In genomic region chr10:71381471-71382033, GRCm38 (mm10) we compare ENCODE assay signal across 25 mouse cellular contexts. TPM values are rescaled to one million over a fixed set of nuclear protein-coding genes. Genes with fewer than 3 reads are reported as not detected.
DNase-seq lines count a peak whose midpoint lies in the region; ATAC-seq and TF ChIP-seq lines count a peak whose summit lies in the region.
"Had no signal": no experiment of that assay in that cellular context is flagged by ENCODE, and none has a peak within 500 bp of the region (broad histone marks: within the 10 kb centered on the region; RNA-seq: fewer than 3 reads in every experiment).

No protein-coding gene starts in this region.

- peak; percentile 73 for TF ChIP-seq POLR2A in testis, adult 2 months (IDR thresholded peaks at IDR 0.05; ENCODE audit: control insufficient read depth, low read depth, low read length)

- H3K27ac ChIP-seq in intestine, postnatal 0 days (ENCODE audit: low read depth, low read length): peak overlapping the region; percentile 46; the same call in 1 of the 2 replicates
- H3K27ac ChIP-seq in intestine, embryonic 16.5 days (ENCODE audit: low read length): no peak overlapping the region
- H3K27ac ChIP-seq in testis, adult 2 months (ENCODE audit: control insufficient read depth, insufficient read depth, low read depth, low read length): peak overlapping the region; percentile 84
- no peak overlapping the region for H3K27ac ChIP-seq in midbrain, embryonic 10.5 days (replicated peaks)
- H3K27ac ChIP-seq: embryonic facial prominence, embryonic 15.5 days; heart, embryonic 15.5 days; layer of hippocampus, adult 2 months; limb, embryonic 13.5 days; liver, embryonic 14.5 days; macrophage; neural tube, embryonic 12.5 days had no signal

- H3K4me3 ChIP-seq in intestine, postnatal 0 days (ENCODE audit: low read depth, low read length): no peak overlapping the region
- H3K4me3 ChIP-seq in intestine, embryonic 16.5 days (ENCODE audit: low read length): no peak overlapping the region
- H3K4me3 ChIP-seq in testis, adult 2 months (ENCODE audit: control insufficient read depth, low read depth, low read length): peak overlapping the region; percentile 94
- H3K4me3 ChIP-seq in midbrain, embryonic 10.5 days: no peak overlapping the region
- H3K4me3 ChIP-seq: embryonic facial prominence, embryonic 15.5 days; heart, embryonic 15.5 days; layer of hippocampus, adult 2 months; limb, embryonic 13.5 days; neural tube, embryonic 12.5 days had no signal

- no peaks in the 10 kb centered on the region for H3K9me3 ChIP-seq in intestine, postnatal 0 days (ENCODE audit: control insufficient read depth)
- no peaks in the 10 kb centered on the region for H3K9me3 ChIP-seq in intestine, embryonic 16.5 days (ENCODE audit: control insufficient read depth, low read length)
- H3K9me3 ChIP-seq in midbrain, embryonic 10.5 days (replicated peaks): no peaks in the 10 kb centered on the region
- H3K9me3 ChIP-seq: embryonic facial prominence, embryonic 15.5 days; heart, embryonic 15.5 days; limb, embryonic 13.5 days; neural tube, embryonic 12.5 days had no signal

- peak; percentile 22 for DNase-seq in ES-CJ7 (ENCODE audit: low read depth, low spot score)
- peak; percentile 34 for DNase-seq in kidney, adult 9 months
- no peak for DNase-seq in frontal cortex, postnatal 36 days (ENCODE audit: low spot score in 2 of 2)
- no peak for DNase-seq in urinary bladder, postnatal 14 days (ENCODE audit: low spot score)
- no peak for DNase-seq in midbrain, embryonic 10.5 days (ENCODE audit: low spot score)
- DNase-seq: adrenal gland, postnatal 25 days; cerebellum, adult 11 months; cerebellum, postnatal 14 days; forebrain, postnatal 0 days; gastrocnemius, postnatal 25 days; layer of hippocampus, postnatal 36 days; thymus, adult 18-20 months; thymus, postnatal 4 days had no signal

- no peak overlapping the region for H3K9ac ChIP-seq in intestine, postnatal 0 days (ENCODE audit: low read depth, low read length)
- H3K9ac ChIP-seq in intestine, embryonic 16.5 days (ENCODE audit: low read depth, low read length): no peak overlapping the region
- H3K9ac ChIP-seq: embryonic facial prominence, embryonic 15.5 days; forebrain, postnatal 0 days; heart, embryonic 15.5 days; limb, embryonic 13.5 days; liver, embryonic 14.5 days; neural tube, embryonic 12.5 days had no signal

- no peak overlapping the region for H3K4me2 ChIP-seq in intestine, postnatal 0 days (replicated peaks; ENCODE audit: low read depth)
- no peak overlapping the region for H3K4me2 ChIP-seq in intestine, embryonic 16.5 days (ENCODE audit: low read depth, low read length)
- H3K4me2 ChIP-seq: embryonic facial prominence, embryonic 15.5 days; heart, embryonic 15.5 days; limb, embryonic 13.5 days; midbrain, embryonic 11.5 days; neural tube, embryonic 12.5 days had no signal

- 79% methylated on average over 29 of the region's 29 CpGs for WGBS in intestine, postnatal 0 days
- 85% methylated on average over 29 of the region's 29 CpGs for WGBS in intestine, embryonic 16.5 days
- 94% methylated on average over 29 of the region's 29 CpGs for WGBS in midbrain, embryonic 10.5 days

- H3K4me1 ChIP-seq in intestine, postnatal 0 days (replicated peaks; ENCODE audit: control insufficient read depth, insufficient read depth, low read length): no peaks in the 10 kb centered on the region
- peaks cover 7% of the 10 kb centered on the region; the same call in 1 of the 2 replicates for H3K4me1 ChIP-seq in intestine, embryonic 16.5 days (ENCODE audit: control insufficient read depth, insufficient read depth, low read length)
- H3K4me1 ChIP-seq in testis, adult 2 months (ENCODE audit: control insufficient read depth, insufficient read depth, low read length): peaks cover 6% of the 10 kb centered on the region
- peaks cover 8% of the 10 kb centered on the region for H3K4me1 ChIP-seq in midbrain, embryonic 10.5 days
- H3K4me1 ChIP-seq: embryonic facial prominence, embryonic 15.5 days; heart, embryonic 15.5 days; neural tube, embryonic 12.5 days had no signal

- H3K27me3 ChIP-seq in intestine, postnatal 0 days (replicated peaks; ENCODE audit: control insufficient read depth, insufficient read depth, low read length): no peaks in the 10 kb centered on the region
- no peaks in the 10 kb centered on the region for H3K27me3 ChIP-seq in intestine, embryonic 16.5 days (replicated peaks; ENCODE audit: control insufficient read depth, insufficient read depth, low read length)
- H3K27me3 ChIP-seq in testis, adult 2 months (ENCODE audit: control insufficient read depth, insufficient read depth, low read length): no peaks in the 10 kb centered on the region
- no peaks in the 10 kb centered on the region for H3K27me3 ChIP-seq in midbrain, embryonic 10.5 days (ENCODE audit: low read depth, poor library complexity, severe bottlenecking)
- H3K27me3 ChIP-seq: CH12.LX; embryonic facial prominence, embryonic 15.5 days; heart, embryonic 15.5 days; limb, embryonic 13.5 days; neural tube, embryonic 12.5 days had no signal

- no peak for TF ChIP-seq CTCF in intestine, postnatal 0 days (IDR thresholded peaks at IDR 0.05; ENCODE audit: low read depth)
- no peak for TF ChIP-seq CTCF in testis, adult 2 months (IDR thresholded peaks at IDR 0.05; ENCODE audit: control insufficient read depth, insufficient read depth, insufficient replicate concordance, low read depth, low read length)

- peaks cover 46% of the 10 kb centered on the region for H3K36me3 ChIP-seq in intestine, postnatal 0 days (ENCODE audit: control insufficient read depth, insufficient read depth)
- H3K36me3 ChIP-seq in intestine, embryonic 16.5 days (ENCODE audit: control insufficient read depth, insufficient read depth, low read length): peaks cover 6% of the 10 kb centered on the region
- H3K36me3 ChIP-seq in testis, adult 2 months (ENCODE audit: control insufficient read depth, insufficient read depth, low read length): no peaks in the 10 kb centered on the region
- peaks cover 47% of the 10 kb centered on the region for H3K36me3 ChIP-seq in midbrain, embryonic 10.5 days

- 0 out of 2 replicates have a peak, but pooled peaks have one; percentile 23 for ATAC-seq in intestine, postnatal 0 days
- ATAC-seq in intestine, embryonic 16.5 days: no peak
- ATAC-seq: forebrain, postnatal 0 days had no signal

RNA-seq across cellular contexts. Expression of gene Ipmk, which starts 34.0 kb away (rescaled TPM):
- polyA plus RNA-seq in intestine, postnatal 0 days (2015; fragmentation: Nextera tagmentation; extraction: Ambion mirVana): 32.4 and 36.6 TPM in 2 replicates
- polyA plus RNA-seq in intestine, embryonic 16.5 days (2015; fragmentation: Nextera tagmentation; extraction: Ambion mirVana): 25.4 and 32.6 TPM in 2 replicates
- 4.5 and 5.3 TPM in 2 replicates for polyA plus RNA-seq in testis, adult 2 months (2012; rRNA removed)
- polyA plus RNA-seq in midbrain, embryonic 10.5 days (2016; fragmentation: Nextera tagmentation; extraction: Ambion mirVana): 19.1 and 20.2 TPM in 2 replicates

RNA-seq across cellular contexts. Expression of gene Cisd1, which starts 36.8 kb away (rescaled TPM):
- 197 and 204 TPM in 2 replicates for polyA plus RNA-seq in intestine, postnatal 0 days (2015; fragmentation: Nextera tagmentation; extraction: Ambion mirVana)
- 125 and 134 TPM in 2 replicates for polyA plus RNA-seq in intestine, embryonic 16.5 days (2015; fragmentation: Nextera tagmentation; extraction: Ambion mirVana)
- 35.4 and 42.1 TPM in 2 replicates for polyA plus RNA-seq in testis, adult 2 months (2012; rRNA removed)
- 153 and 154 TPM in 2 replicates for polyA plus RNA-seq in midbrain, embryonic 10.5 days (2016; fragmentation: Nextera tagmentation; extraction: Ambion mirVana)

Comparison
In these comparisons a context has a peak if more than half of its experiments do, and no peak if none do; other contexts are left out.
1. H3K27ac ChIP-seq: peak in intestine, postnatal 0 days (single experiment) and testis, adult 2 months (single experiment); none in intestine, embryonic 16.5 days (single experiment) and midbrain, embryonic 10.5 days (single experiment).
2. DNase-seq: peak in ES-CJ7 (single experiment) and kidney, adult 9 months (single experiment); none in frontal cortex, postnatal 36 days (0 of 2), urinary bladder, postnatal 14 days (single experiment) and midbrain, embryonic 10.5 days (single experiment).